Mouse (Mus musculus) ZHBTc4 (cell line): ENCODE data around the gene Ptpdc1.

Source experiments
- DNase-seq: peaks from one replicate; pipeline ENCODE4 v3.0.0-alpha.2; 2011; ENCODE audit warnings: low read depth, low spot score

Gene Ptpdc1

GRCm38 (mm10) chr13:48655637-48656036, 30.2 kb upstream of the Ptpdc1 start:
- DNase-seq: peak; percentile 84

GRCm38 (mm10) chr13:48653788-48654770, 28.6 kb upstream of the Ptpdc1 start:
- DNase-seq: peak; percentile 73

DNA sequence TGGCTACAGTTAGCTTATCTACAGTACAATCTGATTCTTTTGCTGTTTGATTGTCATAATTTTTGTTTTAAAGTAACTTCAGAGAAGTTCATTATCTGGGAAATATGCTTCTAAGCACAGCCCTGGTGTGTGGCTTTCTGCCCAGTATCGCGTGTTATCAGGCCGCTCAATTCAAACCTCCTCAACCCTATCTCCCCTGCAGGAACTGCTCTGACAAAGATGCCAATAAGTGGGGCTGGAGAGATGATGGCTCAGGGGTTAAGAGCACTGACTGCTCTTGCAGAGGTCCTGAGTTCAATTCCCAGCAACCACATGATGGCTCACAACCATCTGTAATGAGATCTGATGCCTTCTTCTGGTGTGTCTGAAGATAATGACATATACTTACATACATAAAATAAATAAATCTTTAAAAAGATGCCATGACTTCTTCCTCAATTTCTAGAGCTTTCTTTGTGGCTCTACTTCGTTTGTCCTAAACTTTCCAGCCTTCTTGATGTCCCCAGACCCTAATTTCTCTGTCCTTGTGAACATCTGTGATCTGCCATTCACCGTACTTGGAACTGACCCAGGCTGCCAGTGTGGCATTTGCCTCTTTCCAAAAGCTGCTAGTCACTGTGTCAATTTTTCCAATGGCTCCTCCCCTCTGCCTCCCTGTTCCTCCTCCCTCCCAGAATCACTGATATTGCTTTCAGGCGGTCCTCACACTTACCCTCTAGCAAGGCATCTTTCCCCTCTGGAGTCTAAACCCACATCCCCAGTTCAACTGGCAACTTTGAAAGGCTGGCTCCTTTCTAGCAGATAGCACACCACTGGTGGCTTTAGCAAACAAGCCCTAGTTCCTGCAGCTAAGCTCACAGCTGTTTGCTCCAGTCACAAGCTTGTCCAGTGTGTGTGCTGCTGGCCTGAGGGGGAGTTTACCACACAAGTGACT, 25.9 kb upstream of the Ptpdc1 start:
- DNase-seq: no peak

DNA sequence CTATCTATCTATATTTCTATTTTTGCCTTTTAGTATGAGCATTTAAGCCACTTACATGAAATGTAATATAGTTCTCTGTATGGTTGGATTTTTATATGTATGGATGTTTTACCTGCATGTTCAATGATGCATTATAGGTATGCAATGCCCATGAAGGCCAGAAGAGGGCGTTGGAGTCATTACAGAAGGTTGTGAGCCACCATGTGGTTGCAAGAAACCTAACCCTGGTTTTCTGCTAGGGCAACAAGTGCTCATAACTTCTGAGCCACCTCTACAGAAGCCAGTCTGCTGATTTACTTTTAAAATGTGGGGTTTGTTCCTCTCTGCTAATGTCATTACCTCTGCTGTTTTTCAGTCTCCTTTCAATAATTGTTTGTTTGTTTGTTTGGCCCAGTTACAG, 25.2 kb upstream of the Ptpdc1 start:
- DNase-seq: peak; percentile 80

GRCm38 (mm10) chr13:48646696-48647095, 21.2 kb upstream of the Ptpdc1 start:
- DNase-seq: no peak

- no peak for DNase-seq
Observed at GRCm38 (mm10) chr13:48643991-48644390, 18.5 kb upstream of the Ptpdc1 start.

DNA sequence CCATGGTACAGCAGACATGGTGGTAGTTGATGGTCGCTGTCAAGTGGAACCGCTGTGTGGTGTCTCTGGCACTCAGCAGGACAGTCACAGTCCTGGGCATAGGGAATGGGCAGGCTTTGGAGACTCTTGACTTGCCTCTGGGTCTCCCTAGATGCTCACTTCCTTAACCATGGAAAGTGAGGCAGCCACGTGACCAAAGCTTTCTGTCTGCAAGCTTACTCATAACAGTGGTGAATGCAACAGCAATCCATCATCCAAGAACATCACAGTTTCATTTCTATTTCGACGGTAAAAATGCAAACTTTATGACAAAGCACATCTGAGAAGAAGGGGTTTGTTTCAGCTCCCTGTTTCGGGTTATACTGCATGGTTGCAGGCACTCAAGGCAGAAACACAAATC, 17.6 kb upstream of the Ptpdc1 start:
- DNase-seq: no peak

GRCm38 (mm10) chr13:48639570-48639969, 14.1 kb upstream of the Ptpdc1 start:
- peak; percentile 76 for DNase-seq

GRCm38 (mm10) chr13:48637706-48638105, 12.2 kb upstream of the Ptpdc1 start:
- DNase-seq: no peak

DNA sequence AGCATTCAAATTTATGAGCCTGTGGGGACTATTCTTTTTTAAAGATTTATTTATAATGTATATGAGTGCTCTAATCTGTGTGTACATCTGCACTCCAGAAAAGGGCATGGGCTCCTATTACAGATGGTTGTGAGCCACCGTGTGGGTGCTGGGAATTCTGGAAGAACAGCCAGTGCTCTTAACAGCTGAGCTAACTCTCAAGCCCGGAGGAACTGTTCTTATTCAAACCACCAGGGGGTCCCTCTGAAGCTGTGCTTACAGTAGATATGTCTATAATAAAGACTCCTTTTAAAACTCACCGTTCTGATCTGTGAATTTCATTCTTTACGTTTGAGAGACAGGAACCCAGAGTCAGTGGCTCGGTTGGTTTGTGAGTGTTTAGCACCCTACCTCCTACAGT, 6.2 kb upstream of the Ptpdc1 start:
- DNase-seq: peak; percentile 56

GRCm38 (mm10) chr13:48624968-48625398, 481 bp downstream of the Ptpdc1 start:
- DNase-seq: no peak

DNA sequence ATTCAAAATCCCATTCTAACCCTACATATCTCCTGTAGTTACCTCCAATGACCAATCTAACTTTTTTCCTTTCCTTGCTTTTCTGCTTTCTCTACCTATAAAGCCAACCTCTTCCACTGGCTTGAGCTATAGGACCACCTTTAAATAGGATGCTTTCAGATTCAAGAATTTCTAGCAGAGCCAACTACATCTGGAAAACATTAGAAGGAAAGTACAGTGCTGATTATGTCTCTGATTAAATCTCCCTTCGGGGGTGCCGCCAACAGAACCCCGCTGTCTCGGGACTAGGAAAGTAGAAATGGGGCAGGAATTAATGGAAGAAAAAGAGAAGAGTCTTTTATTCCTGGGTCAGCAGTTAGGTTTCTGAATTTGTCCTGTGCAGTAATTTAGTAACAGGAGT, 6.6 kb downstream of the Ptpdc1 start:
- no peak for DNase-seq

- no peak for DNase-seq
Observed at GRCm38 (mm10) chr13:48617774-48618173, 7.7 kb downstream of the Ptpdc1 start.

DNA sequence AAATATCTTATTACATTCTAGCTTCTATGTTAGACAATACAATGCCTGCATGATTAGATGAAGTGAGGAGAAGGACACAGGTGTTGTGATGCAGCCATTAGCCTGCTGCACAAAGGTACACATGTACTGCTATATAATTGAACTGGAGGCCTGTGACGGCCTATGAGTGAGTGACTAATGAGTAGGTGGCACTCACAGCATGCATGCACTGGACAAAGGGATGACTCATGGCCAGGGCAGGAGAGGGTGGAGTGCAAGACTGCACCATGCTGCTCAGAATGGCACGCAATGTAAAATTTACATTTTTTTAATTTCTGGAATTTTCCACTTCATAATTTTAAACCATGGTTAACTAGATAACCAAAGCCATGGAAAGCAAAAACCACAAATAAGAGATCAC, 10.9 kb downstream of the Ptpdc1 start:
- no peak for DNase-seq

- no peak for DNase-seq
Observed at GRCm38 (mm10) chr13:48609106-48609505, 16.4 kb downstream of the Ptpdc1 start.

DNA sequence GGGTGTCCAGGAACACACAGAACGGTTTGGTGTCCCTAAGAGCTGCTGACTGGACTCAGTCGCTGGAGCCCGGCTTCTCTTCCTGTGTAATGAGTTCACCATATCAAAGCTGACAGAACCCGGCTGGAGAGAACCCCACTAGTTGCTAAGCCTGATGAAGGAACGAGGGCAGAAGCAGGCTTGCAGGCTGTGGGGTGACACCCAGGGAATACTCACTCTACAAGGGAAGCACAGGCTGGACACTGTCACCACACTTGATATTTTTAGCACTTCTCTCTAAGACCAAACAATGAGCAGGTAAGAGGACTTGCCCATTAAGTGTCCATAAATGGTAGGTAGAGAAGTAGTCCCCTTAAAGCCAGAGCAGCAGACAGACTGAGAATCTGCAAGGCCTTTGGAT, 20.9 kb downstream of the Ptpdc1 start:
- no peak for DNase-seq

DNA sequence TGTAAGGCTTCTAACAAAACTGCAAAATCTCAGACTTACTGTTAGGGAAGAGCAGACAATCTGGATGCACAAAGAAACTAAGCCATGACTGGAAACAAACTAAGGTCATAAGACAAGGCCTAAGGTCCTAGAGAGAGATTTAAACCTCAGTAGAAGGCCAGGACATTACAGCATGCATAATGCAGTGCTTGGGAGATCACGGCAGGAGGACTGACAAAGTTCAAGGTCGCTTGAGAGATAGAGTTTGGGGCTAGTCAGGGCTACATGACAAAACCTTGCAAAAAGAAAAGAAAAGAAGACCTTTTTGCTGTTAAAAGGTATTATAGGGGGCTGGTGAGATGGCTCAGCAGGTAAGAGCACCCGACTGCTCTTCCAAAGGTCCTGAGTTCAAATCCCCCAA, 22.2 kb downstream of the Ptpdc1 start:
- peak; percentile 45 for DNase-seq

DNA sequence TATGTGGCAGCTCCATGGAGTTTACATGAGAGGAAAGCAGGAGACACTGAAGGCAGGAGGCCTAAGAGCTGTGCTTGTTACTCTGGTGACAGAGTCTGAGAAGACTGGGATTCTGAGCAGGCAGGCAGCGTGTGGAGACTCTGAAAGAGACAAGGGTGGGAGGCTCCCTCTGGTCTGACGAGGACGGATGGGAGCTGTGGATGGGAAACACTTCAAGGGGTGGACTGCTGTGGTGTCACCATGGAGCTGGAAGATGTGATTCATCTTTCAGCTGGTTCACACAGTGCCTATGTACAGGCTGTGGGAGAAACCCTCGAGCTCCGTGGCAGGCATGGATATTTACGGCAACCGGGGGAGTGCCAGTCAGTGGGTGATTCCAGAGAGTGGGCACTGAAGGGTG, 30.9 kb downstream of the Ptpdc1 start:
- no peak for DNase-seq

- DNase-seq: no peak
Observed at GRCm38 (mm10) chr13:48594031-48594430, 31.4 kb downstream of the Ptpdc1 start.

- DNase-seq: peak; percentile 52
Observed at GRCm38 (mm10) chr13:48593181-48593580, 32.3 kb downstream of the Ptpdc1 start.

- DNase-seq: no peak
Observed at GRCm38 (mm10) chr13:48590743-48591142, 34.7 kb downstream of the Ptpdc1 start.

GRCm38 (mm10) chr13:48587354-48587753, 38.1 kb downstream of the Ptpdc1 start:
- DNase-seq: no peak
